8 mouse cellular contexts compared by ENCODE assay signal in the genomic region with DNA sequence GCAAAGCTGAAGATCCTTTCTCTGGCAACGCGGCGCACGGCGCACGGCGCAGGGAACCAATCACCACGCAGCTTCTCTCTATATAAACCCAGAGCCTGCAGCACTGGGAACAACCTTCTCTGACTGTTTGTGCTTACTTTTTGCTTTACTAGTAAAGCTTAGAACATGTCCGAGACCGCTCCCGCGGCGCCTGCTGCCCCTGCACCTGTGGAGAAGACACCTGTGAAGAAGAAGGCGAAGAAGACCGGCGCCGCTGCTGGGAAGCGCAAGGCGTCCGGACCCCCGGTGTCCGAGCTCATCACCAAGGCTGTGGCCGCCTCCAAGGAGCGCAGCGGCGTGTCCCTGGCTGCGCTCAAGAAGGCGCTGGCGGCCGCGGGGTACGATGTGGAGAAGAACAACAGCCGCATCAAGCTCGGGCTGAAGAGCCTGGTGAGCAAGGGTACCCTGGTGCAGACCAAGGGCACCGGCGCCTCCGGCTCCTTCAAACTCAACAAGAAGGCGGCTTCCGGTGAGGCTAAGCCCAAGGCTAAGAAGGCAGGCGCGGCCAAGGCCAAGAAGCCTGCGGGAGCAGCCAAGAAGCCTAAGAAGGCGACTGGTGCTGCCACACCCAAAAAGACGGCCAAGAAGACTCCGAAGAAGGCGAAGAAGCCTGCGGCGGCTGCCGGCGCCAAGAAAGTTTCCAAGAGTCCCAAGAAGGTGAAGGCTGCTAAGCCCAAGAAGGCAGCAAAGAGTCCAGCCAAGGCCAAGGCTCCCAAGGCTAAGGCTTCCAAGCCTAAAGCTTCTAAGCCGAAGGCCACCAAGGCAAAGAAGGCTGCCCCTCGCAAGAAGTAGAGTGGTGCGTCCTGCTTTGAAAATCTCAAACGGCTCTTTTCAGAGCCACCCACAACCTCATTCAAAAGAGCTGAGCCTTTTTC. TPM values are rescaled to one million over a fixed set of nuclear protein-coding genes. Genes with fewer than 3 reads are reported as not detected.
A peak's percentile ranks its signal among the peaks of the same experiment; 100 is the strongest.
DNase-seq lines count a peak whose midpoint lies in the region; ATAC-seq lines count a peak whose summit lies in the region.

No protein-coding gene starts in this region.

- under 1% methylated on average over 51 of the region's 54 CpGs for WGBS in embryonic facial prominence, embryonic 11.5 days
- under 1% methylated on average over 54 of the region's 54 CpGs for WGBS in kidney, embryonic 14.5 days
- under 1% methylated on average over 54 of the region's 54 CpGs for WGBS in liver, embryonic 11.5 days

- H3K4me2 ChIP-seq in embryonic facial prominence, embryonic 11.5 days (ENCODE audit: low read depth, low read length), result peak overlapping the region; percentile 80
- peak overlapping the region; percentile 94 for H3K4me2 ChIP-seq in kidney, embryonic 14.5 days (replicated peaks; ENCODE audit: low read depth, low read length)
- H3K4me2 ChIP-seq in liver, embryonic 11.5 days, result peak overlapping the region; percentile 83

- H3K9me3 ChIP-seq in embryonic facial prominence, embryonic 11.5 days (replicated peaks; ENCODE audit: control insufficient read depth, low read length), result no peaks in the 10 kb centered on the region
- no peaks in the 10 kb centered on the region for H3K9me3 ChIP-seq in kidney, embryonic 14.5 days (ENCODE audit: control insufficient read depth, low read length)
- H3K9me3 ChIP-seq in liver, embryonic 11.5 days (ENCODE audit: control insufficient read depth, low read length), result no peaks in the 10 kb centered on the region

- DNase-seq in 3134 (ENCODE audit: extremely low read depth, insufficient read length, low spot score), result peak; percentile 94
- DNase-seq in adrenal gland, adult 8-10 months, result peak; percentile 67
- peak; percentile 94 for DNase-seq in embryonic facial prominence, embryonic 11.5 days (ENCODE audit: low spot score)
- DNase-seq in heart, adult 8-10 months (ENCODE audit: low spot score), result peak; percentile 75
- peak; percentile 88 for DNase-seq in liver, embryonic 11.5 days (ENCODE audit: low spot score)
- DNase-seq in spleen, postnatal 4 days (ENCODE audit: low spot score in 2 of 2), result peak; percentile 92 to 98

- ATAC-seq in embryonic facial prominence, embryonic 11.5 days (replicated peaks; ENCODE audit: insufficient number of reproducible peaks, low FRiP score, low TSS enrichment, low read depth), result peak; percentile 88
- ATAC-seq in kidney, embryonic 14.5 days (ENCODE audit: low FRiP score, low TSS enrichment), result peak; percentile 94
- peak; percentile 81 for ATAC-seq in liver, embryonic 11.5 days (replicated peaks; ENCODE audit: low FRiP score)
- ATAC-seq in monocyte, adult 5-6 weeks (replicated peaks; ENCODE audit: insufficient number of reproducible peaks, low FRiP score, low TSS enrichment, poor library complexity, severe bottlenecking), result peak; percentile 71

- H3K27ac ChIP-seq in embryonic facial prominence, embryonic 11.5 days (replicated peaks; ENCODE audit: low read depth, low read length), result peak overlapping the region; percentile 98
- H3K27ac ChIP-seq in kidney, embryonic 14.5 days (ENCODE audit: low read depth, low read length), result peak overlapping the region; percentile 100
- H3K27ac ChIP-seq in liver, embryonic 11.5 days (ENCODE audit: low read depth, low read length), result peak overlapping the region; percentile 100

- H3K4me1 ChIP-seq in embryonic facial prominence, embryonic 11.5 days (ENCODE audit: control insufficient read depth, insufficient read depth, low read length), result no peaks in the 10 kb centered on the region
- peaks cover 13% of the 10 kb centered on the region; the same call in 1 of the 2 replicates for H3K4me1 ChIP-seq in kidney, embryonic 14.5 days (ENCODE audit: control insufficient read depth, insufficient read depth, low read length)
- 0 out of 2 replicates have a peak, but pooled peaks cover 13% of the 10 kb centered on the region for H3K4me1 ChIP-seq in liver, embryonic 11.5 days (replicated peaks; ENCODE audit: control insufficient read depth, insufficient read depth, low read length)

- no peaks in the 10 kb centered on the region for H3K36me3 ChIP-seq in embryonic facial prominence, embryonic 11.5 days (replicated peaks; ENCODE audit: control insufficient read depth, insufficient read depth, low read depth, low read length)
- no peaks in the 10 kb centered on the region for H3K36me3 ChIP-seq in kidney, embryonic 14.5 days (ENCODE audit: control insufficient read depth, insufficient read depth, low read length)
- H3K36me3 ChIP-seq in liver, embryonic 11.5 days (ENCODE audit: control insufficient read depth, insufficient read depth, low read length), result no peaks in the 10 kb centered on the region

- H3K27me3 ChIP-seq in embryonic facial prominence, embryonic 11.5 days (ENCODE audit: control insufficient read depth, insufficient read depth, low read length), result no peaks in the 10 kb centered on the region
- no peaks in the 10 kb centered on the region for H3K27me3 ChIP-seq in kidney, embryonic 14.5 days (ENCODE audit: control insufficient read depth, insufficient read depth, low read length)
- H3K27me3 ChIP-seq in liver, embryonic 11.5 days (replicated peaks; ENCODE audit: control insufficient read depth, insufficient read depth, low read length), result no peaks in the 10 kb centered on the region

- peak overlapping the region; percentile 64 for H3K4me3 ChIP-seq in embryonic facial prominence, embryonic 11.5 days (ENCODE audit: low read depth, low read length)
- H3K4me3 ChIP-seq in kidney, embryonic 14.5 days (ENCODE audit: low read length), result peak overlapping the region; percentile 68
- peak overlapping the region; percentile 56 for H3K4me3 ChIP-seq in liver, embryonic 11.5 days (ENCODE audit: low read depth, low read length)

- H3K9ac ChIP-seq in embryonic facial prominence, embryonic 11.5 days (replicated peaks; ENCODE audit: low read length), result peak overlapping the region; percentile 80
- H3K9ac ChIP-seq in kidney, embryonic 14.5 days (ENCODE audit: low read depth, low read length), result peak overlapping the region; percentile 96
- H3K9ac ChIP-seq in liver, embryonic 11.5 days (ENCODE audit: low read depth, low read length), result peak overlapping the region; percentile 91

RNA-seq across cellular contexts. Expression of a gene that starts 2.1 kb away (rescaled TPM):
- total RNA-seq in adrenal gland, adult 8-10 months (2022), result 1 to 10 TPM; 2.2 to 3.9 (median 3.1) TPM
- 0.53 and 0.71 TPM in 2 replicates for polyA plus RNA-seq in embryonic facial prominence, embryonic 11.5 days (2014; fragmentation: Nextera tagmentation; extraction: Ambion mirVana)
- 1 to 10 TPM; 1.2 to 1.5 (median 1.4) TPM for total RNA-seq in heart, adult 8-10 months (2022)
- 0.70 and 1.2 TPM in 2 replicates for polyA plus RNA-seq in kidney, embryonic 14.5 days (2014; fragmentation: Nextera tagmentation; extraction: Ambion mirVana)
- 0.68 and 0.82 TPM in 2 replicates for polyA plus RNA-seq in liver, embryonic 11.5 days (2014; fragmentation: Nextera tagmentation; extraction: Ambion mirVana)
- 16.3 to 25.9 TPM (median 21.9 TPM) in 3 replicates for total RNA-seq in monocyte, adult 5-6 weeks (2017)

RNA-seq across cellular contexts. Expression of a gene that starts 3.7 kb away (rescaled TPM):
- 10 to 100 TPM; 54.2 to 65.8 (median 58.8) TPM for total RNA-seq in adrenal gland, adult 8-10 months (2022)
- 1.3 TPM in 1 of 2 replicates, not detected in the other for polyA plus RNA-seq in embryonic facial prominence, embryonic 11.5 days (2014; fragmentation: Nextera tagmentation; extraction: Ambion mirVana)
- 10 to 100 TPM; 18.8 to 31.0 (median 26.5) TPM for total RNA-seq in heart, adult 8-10 months (2022)
- polyA plus RNA-seq in kidney, embryonic 14.5 days (2014; fragmentation: Nextera tagmentation; extraction: Ambion mirVana), result 1.1 and 2.9 TPM in 2 replicates
- polyA plus RNA-seq in liver, embryonic 11.5 days (2014; fragmentation: Nextera tagmentation; extraction: Ambion mirVana), result 0.66 and 1.4 TPM in 2 replicates
- 42.2 to 123 TPM (median 49.9 TPM) in 3 replicates for total RNA-seq in monocyte, adult 5-6 weeks (2017)

RNA-seq across cellular contexts. Expression of a gene that starts 7.0 kb away (rescaled TPM):
- total RNA-seq in adrenal gland, adult 8-10 months (2022), result 10 to 100 TPM; 48.1 to 62.5 (median 53.5) TPM
- polyA plus RNA-seq in embryonic facial prominence, embryonic 11.5 days (2014; fragmentation: Nextera tagmentation; extraction: Ambion mirVana), result 9.0 and 12.1 TPM in 2 replicates
- total RNA-seq in heart, adult 8-10 months (2022), result 10 to 100 TPM; 13.1 to 17.7 (median 13.5) TPM
- 11.4 and 15.4 TPM in 2 replicates for polyA plus RNA-seq in kidney, embryonic 14.5 days (2014; fragmentation: Nextera tagmentation; extraction: Ambion mirVana)
- 3.5 and 5.6 TPM in 2 replicates for polyA plus RNA-seq in liver, embryonic 11.5 days (2014; fragmentation: Nextera tagmentation; extraction: Ambion mirVana)
- total RNA-seq in monocyte, adult 5-6 weeks (2017), result 12.4 to 48.1 TPM (median 39.4 TPM) in 3 replicates

RNA-seq across cellular contexts. Expression of a gene that starts 11.3 kb away (rescaled TPM):
- 10 to 100 TPM; 16.8 to 22.6 (median 20.7) TPM for total RNA-seq in adrenal gland, adult 8-10 months (2022)
- 1.2 and 1.5 TPM in 2 replicates for polyA plus RNA-seq in embryonic facial prominence, embryonic 11.5 days (2014; fragmentation: Nextera tagmentation; extraction: Ambion mirVana)
- 1 to 10 TPM; 4.6 to 6.3 (median 5.7) TPM for total RNA-seq in heart, adult 8-10 months (2022)
- polyA plus RNA-seq in kidney, embryonic 14.5 days (2014; fragmentation: Nextera tagmentation; extraction: Ambion mirVana), result 1.2 and 2.0 TPM in 2 replicates
- 0.42 and 0.62 TPM in 2 replicates for polyA plus RNA-seq in liver, embryonic 11.5 days (2014; fragmentation: Nextera tagmentation; extraction: Ambion mirVana)
- total RNA-seq in monocyte, adult 5-6 weeks (2017), result 0.53 to 21.8 TPM (median 16.4 TPM) in 3 replicates

RNA-seq across cellular contexts. Expression of a gene that starts 12.0 kb away (rescaled TPM):
- 1 to 10 TPM; 2.2 to 3.4 (median 2.9) TPM for total RNA-seq in adrenal gland, adult 8-10 months (2022)
- polyA plus RNA-seq in embryonic facial prominence, embryonic 11.5 days (2014; fragmentation: Nextera tagmentation; extraction: Ambion mirVana), result 0.67 and 1.3 TPM in 2 replicates
- 1 to 10 TPM in 2 of 4 experiments, under 1 TPM in 2; 0.91 to 1.3 (median 1.1) TPM for total RNA-seq in heart, adult 8-10 months (2022)
- polyA plus RNA-seq in kidney, embryonic 14.5 days (2014; fragmentation: Nextera tagmentation; extraction: Ambion mirVana), result 1.4 and 2.9 TPM in 2 replicates
- polyA plus RNA-seq in liver, embryonic 11.5 days (2014; fragmentation: Nextera tagmentation; extraction: Ambion mirVana), result 1.6 and 1.7 TPM in 2 replicates
- 0.21 to 4.4 TPM (median 2.1 TPM) in 3 replicates for total RNA-seq in monocyte, adult 5-6 weeks (2017)

Comparison
In these comparisons a context has a peak if more than half of its experiments do, and no peak if none do; other contexts are left out.
1. Peak in every context shown above with its lines: DNase-seq, ATAC-seq, H3K4me3 ChIP-seq and H3K27ac ChIP-seq.